Mouse (Mus musculus) gastrocnemius, adult 8-10 months (tissue): ENCODE measurements around the gene Zfp607a. TPM values are rescaled to one million over a fixed set of nuclear protein-coding genes. Genes with fewer than 3 reads are reported as not detected.

Experiments
- total RNA-seq, 4 experiments: library from RNA; stranded (reverse); gene quantifications; 2 replicates each; pipeline ENCODE4 v1.2.4; 2022

Gene Zfp607a
- total RNA-seq, 4 experiments from 2014 or later: 1.7 to 2.9 (median 1.9) TPM

Other genes with a start within 250 kb of the Zfp607a start
- gene Ttc9b, start 203.6 kb upstream of the Zfp607a start, total RNA-seq: not detected
- gene Map3k10, start 182.9 kb upstream of the Zfp607a start, total RNA-seq: 10 to 100 TPM; 40.0 to 47.7 (median 42.4) TPM
- gene Zfp607b, start 168.2 kb upstream of the Zfp607a start, total RNA-seq: under 1 TPM; 0.11 to 0.70 (median 0.33) TPM
- gene Zfp60, start 126.1 kb upstream of the Zfp607a start, total RNA-seq: 1 to 10 TPM; 5.8 to 9.5 (median 6.8) TPM
- 1 to 10 TPM; 4.0 to 5.3 (median 4.4) TPM for gene Zfp626, start 50.3 kb upstream of the Zfp607a start, total RNA-seq
- gene Zfp59, start 18.9 kb upstream of the Zfp607a start, total RNA-seq: 1 to 10 TPM; 2.3 to 2.7 (median 2.6) TPM
- gene Zfp974, start 71.9 kb downstream of the Zfp607a start, total RNA-seq: 1 to 10 TPM; 2.3 to 5.6 (median 3.8) TPM
- 10 to 100 TPM in 1 of 4 experiments, 1 to 10 TPM in 3; 7.0 to 10.9 (median 8.2) TPM for gene Zfp780b, start 121.6 kb downstream of the Zfp607a start, total RNA-seq
- under 1 TPM; 0.15 to 0.65 (median 0.29) TPM for gene Zfp850, start 156.6 kb downstream of the Zfp607a start, total RNA-seq
- gene Psmc4, start 192.6 kb downstream of the Zfp607a start, total RNA-seq: 10 to 100 TPM; 96.1 to 99.7 (median 97.2) TPM
- gene Fcgbp, start 213.7 kb downstream of the Zfp607a start, total RNA-seq: under 1 TPM in 1 of 4 experiments, not detected in 3; 0.08 TPM